Mouse (Mus musculus): ENCODE results near the gene Bzw1.
A peak's percentile ranks its signal among the peaks of the same experiment; 100 is the strongest.
"Not testable (repeated sequence)": the region's sequence is repeated elsewhere in the genome, so short reads cannot be mapped to it uniquely, and the experiment has no call there.

The Bzw1 gene

GRCm38 (mm10) chr1:58392652-58393283 is at the start of gene Bzw1:
TSS of gene Bzw1 (plus strand) at chr1:58392898.
- DNase-seq (ENCODE audit: low read depth) = peak; percentile 79

DNA sequence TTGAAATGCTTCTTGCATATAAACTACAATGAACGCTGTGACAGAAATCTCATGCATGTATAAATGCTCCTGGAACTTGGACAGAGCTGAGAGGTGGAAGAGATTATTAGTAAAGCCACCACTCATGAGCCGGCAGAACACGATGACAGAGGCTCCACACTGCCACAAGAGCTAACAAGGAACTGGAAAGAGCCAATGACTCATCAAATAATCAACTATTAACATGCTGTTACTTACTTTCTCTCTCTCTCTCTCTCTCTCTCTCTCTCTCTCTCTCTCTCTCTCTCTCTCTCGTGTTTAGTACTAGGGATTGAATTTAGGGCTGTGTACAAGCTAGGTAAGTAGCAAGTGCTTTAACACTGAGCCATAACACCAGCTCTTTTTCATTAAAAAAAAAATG is 48.8 kb upstream of the Bzw1 start:
- no peak for DNase-seq (ENCODE audit: low read depth)

- no peak for DNase-seq (ENCODE audit: low read depth)
Measured at GRCm38 (mm10) chr1:58344570-58344969, 48.1 kb upstream of the Bzw1 start.

DNA sequence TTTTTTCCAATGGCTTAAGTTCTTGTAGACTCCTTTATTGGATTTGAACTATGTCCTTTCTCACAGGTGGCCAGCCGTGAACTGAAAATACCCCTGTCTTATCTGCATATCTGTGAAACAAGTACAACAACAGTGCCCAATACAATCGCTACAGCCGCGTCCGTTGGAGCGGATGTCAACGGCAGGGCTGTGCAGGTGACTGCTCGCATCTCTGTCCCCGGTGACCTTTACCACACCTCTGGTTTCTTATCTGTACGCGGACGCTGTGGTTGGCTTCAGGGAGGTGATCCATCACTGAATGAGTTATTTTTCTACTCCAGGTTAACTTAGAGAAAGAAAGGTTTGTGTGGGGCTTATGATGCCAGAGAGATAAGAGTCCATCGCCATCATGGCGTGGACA is 46.5 kb upstream of the Bzw1 start:
- DNase-seq (ENCODE audit: low read depth) = no peak

DNA sequence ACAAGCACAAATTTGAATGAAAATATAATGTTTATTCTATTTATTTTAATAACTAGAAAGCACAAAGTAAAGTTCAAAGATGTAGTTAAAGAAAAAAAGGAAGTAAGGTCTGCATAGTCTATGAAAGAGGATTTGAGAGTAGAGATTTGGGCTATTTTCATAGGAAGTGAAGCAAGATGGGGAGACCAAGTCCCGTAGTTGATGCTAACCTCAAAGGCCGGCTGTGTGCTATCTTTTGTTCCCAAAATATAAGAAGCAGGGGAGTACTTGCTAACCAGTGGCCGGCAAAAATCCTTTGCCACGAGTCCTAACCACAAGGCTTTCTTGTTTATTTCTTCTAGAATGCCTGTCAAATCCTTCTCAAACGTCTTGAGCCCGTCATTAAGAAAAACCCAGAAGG is 44.0 kb upstream of the Bzw1 start:
- no peak for DNase-seq (ENCODE audit: low read depth)

- peak; percentile 57 for DNase-seq (ENCODE audit: low read depth)
Measured at GRCm38 (mm10) chr1:58353238-58353893, 39.3 kb upstream of the Bzw1 start.

GRCm38 (mm10) chr1:58358958-58359901 is 33.5 kb upstream of the Bzw1 start:
- peak; percentile 95 for DNase-seq (ENCODE audit: low read depth)

- DNase-seq (ENCODE audit: low read depth) = no peak
Measured at GRCm38 (mm10) chr1:58362296-58362695, 30.4 kb upstream of the Bzw1 start.

GRCm38 (mm10) chr1:58364551-58364950 is 28.1 kb upstream of the Bzw1 start:
- no peak for DNase-seq (ENCODE audit: low read depth)

- DNase-seq (ENCODE audit: low read depth) = no peak
Measured at GRCm38 (mm10) chr1:58365829-58366228, 26.9 kb upstream of the Bzw1 start.

DNA sequence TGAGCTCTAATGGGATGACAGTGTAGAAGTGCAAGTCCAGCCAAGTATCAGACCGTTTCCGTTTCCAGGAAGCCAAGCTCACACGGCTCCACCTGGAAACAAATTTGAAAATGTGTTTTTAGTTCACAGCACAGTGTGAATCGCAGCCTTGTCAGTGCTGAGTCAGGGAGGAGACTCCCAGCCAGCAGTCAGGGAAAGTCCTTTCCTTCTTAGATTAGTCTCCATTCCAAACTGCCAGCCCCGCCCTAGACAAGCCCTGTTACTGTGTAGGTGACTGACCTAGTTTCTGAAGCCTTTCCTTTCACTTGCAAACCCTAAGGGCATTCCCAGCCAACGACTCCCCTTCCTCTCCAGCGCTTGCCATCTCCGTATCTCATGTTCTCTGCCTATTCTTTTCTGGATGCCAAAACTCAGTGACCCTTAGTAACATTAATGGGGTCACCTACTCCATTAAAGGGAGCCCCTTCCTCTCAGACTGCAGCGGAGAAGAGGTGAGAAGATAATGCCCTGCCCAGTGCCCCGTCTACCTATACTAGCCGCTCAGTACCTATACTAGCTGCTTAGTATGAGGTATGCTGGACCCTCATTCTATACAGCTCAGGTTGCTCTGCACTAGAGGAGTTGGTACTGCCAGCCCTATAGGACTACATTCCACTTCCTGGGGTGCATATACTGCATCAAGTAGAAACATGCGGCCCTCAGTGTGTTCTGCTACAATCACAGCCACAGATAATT is 25.8 kb upstream of the Bzw1 start:
- peak; percentile 72 for DNase-seq (ENCODE audit: low read depth)

DNA sequence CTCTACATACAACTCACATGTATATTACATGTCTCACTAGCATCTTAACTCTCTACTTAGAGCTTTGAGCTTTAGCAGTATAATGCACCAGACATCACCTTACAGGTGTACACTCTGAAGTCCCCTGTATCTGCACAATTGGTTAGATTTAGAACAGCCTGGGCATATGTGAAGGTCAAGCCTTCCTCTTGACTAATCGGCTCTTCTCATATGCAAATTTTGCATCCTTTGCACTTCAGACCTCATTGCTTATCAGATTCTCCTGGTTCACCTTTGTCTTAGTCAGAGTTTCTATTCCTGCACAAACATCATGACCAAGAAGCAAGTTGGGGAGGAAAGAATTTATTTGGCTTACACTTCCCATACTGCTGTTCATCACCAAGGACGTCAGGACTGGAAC is 23.0 kb upstream of the Bzw1 start:
- DNase-seq (ENCODE audit: low read depth) = no peak

- not testable (repeated sequence) for DNase-seq (ENCODE audit: low read depth)
Measured at GRCm38 (mm10) chr1:58374266-58374665, 18.4 kb upstream of the Bzw1 start.

DNA sequence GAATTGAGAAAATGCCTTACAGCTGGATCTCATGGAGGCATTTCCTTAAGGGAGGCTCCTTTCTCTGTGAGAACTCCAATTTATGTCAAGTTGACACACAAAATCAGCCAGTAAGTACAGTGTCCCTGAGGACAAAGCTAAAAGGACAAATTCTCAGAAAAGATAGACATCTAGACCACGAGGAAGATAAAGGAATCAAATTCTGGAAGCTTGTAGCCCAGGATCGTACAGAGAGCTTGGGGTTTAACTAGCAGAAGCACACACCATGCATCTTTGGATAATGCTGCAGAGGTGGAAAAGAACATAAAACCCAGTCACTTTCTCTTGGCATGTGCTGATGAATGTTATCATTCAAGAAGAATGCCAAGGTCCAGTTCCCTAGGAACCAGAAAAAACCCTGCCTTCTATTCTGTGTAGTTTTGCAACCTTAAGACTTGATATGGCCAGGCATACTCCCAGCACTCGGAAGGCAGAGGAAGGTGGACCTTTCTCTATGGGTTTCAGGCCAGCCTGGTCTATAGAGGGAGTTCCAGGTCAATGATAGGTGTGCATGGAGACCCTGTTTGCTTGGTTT is 17.0 kb upstream of the Bzw1 start:
- DNase-seq (ENCODE audit: low read depth) = no peak

GRCm38 (mm10) chr1:58382586-58383281 is 10.0 kb upstream of the Bzw1 start:
- no peak for DNase-seq (ENCODE audit: low read depth)

DNA sequence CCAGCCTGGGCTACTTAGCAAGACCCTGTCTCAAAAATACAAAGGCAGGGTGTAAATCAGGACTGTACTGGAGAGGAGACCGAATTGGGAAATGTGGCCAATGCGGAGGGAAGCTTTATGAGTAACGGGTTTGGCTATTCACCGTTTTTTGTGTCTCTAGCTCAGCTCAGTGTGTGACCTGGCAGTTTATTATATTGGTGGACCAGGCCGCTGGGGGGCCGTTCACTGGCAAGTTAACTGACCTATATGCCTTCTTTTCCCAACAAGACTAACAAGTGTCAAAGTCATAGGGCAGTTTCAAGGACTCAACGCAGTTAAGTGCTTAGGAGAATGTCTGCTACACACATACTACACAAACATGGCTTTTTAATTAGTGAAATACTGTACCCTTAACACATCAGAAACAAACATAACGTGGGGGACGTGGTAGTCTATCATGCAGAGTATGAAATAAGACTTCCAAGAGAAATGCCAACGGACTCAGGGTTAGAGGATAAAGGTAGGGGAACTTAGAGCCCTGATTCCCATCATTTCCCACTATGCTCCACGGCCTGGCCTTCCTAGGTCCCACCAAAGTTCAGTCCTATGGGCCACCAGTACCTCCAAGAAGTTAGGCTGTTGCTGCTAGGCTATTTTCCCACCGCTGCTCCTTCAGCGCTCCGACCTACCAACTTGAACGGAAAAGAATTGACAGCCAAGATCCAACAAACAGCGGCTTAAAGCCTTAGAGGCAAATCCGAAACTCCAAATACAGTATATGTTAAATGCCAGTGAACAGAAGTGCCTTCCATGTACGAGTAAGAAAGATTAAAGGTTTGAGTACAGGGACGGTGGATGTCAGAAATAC is 1.1 kb upstream of the Bzw1 start:
- DNase-seq (ENCODE audit: low read depth) = no peak

DNA sequence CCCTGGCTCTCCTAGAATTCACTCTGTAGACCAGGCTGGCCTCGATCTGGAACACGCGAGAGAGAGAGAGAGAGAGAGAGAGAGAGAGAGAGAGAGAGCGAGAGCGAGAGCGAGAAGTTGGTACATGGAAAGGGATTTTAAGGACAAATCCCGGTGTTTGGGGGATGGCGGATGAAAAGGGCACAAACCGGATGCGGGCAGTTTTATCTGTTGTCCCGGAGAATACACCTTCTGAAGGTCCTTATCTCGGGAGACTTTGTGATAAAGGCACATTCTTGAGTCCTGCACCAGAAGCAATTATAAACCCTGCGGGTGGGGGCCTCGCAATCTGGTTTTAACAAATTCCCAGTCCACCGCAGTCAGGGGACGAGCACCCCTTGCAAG is 438 bp upstream of the Bzw1 start:
- DNase-seq (ENCODE audit: low read depth) = no peak

- DNase-seq (ENCODE audit: low read depth) = no peak
Measured at GRCm38 (mm10) chr1:58393284-58394195, 842 bp downstream of the Bzw1 start.

DNA sequence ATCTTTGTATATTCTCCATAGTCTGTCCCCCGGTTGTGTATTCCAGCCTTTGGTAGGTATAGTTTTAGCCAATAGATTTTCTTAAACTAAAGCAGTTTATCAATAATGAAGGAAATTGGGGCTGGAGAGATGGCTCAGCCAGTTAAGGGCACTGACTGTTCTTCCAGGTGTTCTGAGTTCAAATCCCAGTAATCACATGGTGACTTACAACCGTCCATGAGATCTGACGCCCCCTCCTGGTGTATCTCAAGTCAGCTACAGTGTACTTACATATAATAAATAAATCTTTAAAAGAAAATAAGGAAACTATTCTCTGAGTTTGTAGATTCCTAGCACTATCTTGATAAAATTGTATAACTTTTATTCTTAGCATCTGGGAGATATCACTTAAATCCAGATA is 2.6 kb downstream of the Bzw1 start:
- no peak for DNase-seq (ENCODE audit: low read depth)

All from fibroblast of lung, adult 2 months (primary cell).